Mouse (Mus musculus): ENCODE results near the gene Itga4. TPM values are rescaled to one million over a fixed set of nuclear protein-coding genes. Genes with fewer than 3 reads are reported as not detected.

Itga4 gene
- total and polyA plus RNA-seq, 3 experiments: 22.7 to 97.5 (median 48.9) TPM

GRCm38 (mm10) chr2:79354773-79355172 lies 99.5 kb downstream of the Itga4 start:
- H3K9ac ChIP-seq (ENCODE audit: control insufficient read depth, low read depth, low read length, poor library complexity, severe bottlenecking): no peak overlapping the region
- TF ChIP-seq GABPA (IDR thresholded peaks at IDR 0.05; ENCODE audit: low read depth, low read length): no peak
- TF ChIP-seq ETS1 (IDR thresholded peaks at IDR 0.05; ENCODE audit: low read depth, low read length): no peak
- TF ChIP-seq SIN3A (IDR thresholded peaks at IDR 0.05; ENCODE audit: low read length): no peak
- no peak for TF ChIP-seq ZMIZ1 (IDR thresholded peaks at IDR 0.05; ENCODE audit: low read depth, low read length)
- TF ChIP-seq ZC3H11A (IDR thresholded peaks at IDR 0.05; ENCODE audit: low read depth, low read length): no peak
- TF ChIP-seq ZKSCAN1 (IDR thresholded peaks at IDR 0.05; ENCODE audit: low read depth, low read length): no peak
- TF ChIP-seq TCF12 (IDR thresholded peaks at IDR 0.05; ENCODE audit: low read depth, low read length): no peak
- no peak for TF ChIP-seq MAFK (IDR thresholded peaks at IDR 0.05; ENCODE audit: borderline replicate concordance, low read depth, low read length)
- TF ChIP-seq GATA1 (IDR thresholded peaks at IDR 0.05; ENCODE audit: low read depth, low read length): no peak
- no peak for TF ChIP-seq EP300 (IDR thresholded peaks at IDR 0.05; ENCODE audit: low read depth in 1 of 2, low read length in 2 of 2)
- no peak for TF ChIP-seq CTCF (IDR thresholded peaks at IDR 0.05 in 2 of 3, conservative IDR thresholded peaks at IDR 0.05 in 1 of 3; ENCODE audit: control insufficient read depth in 1 of 3, insufficient read depth in 1 of 3, low read depth in 2 of 3, low read length in 3 of 3, poor library complexity in 1 of 3, severe bottlenecking in 1 of 3)

GRCm38 (mm10) chr2:79357835-79358234 lies 102.6 kb downstream of the Itga4 start:
- no peak for DNase-seq (ENCODE audit: low read depth, low spot score)
- H3K9ac ChIP-seq (ENCODE audit: control insufficient read depth, low read depth, low read length, poor library complexity, severe bottlenecking): no peak overlapping the region
- no peaks in the 10 kb centered on the region; the same call in 1 of the 2 replicates for H3K9me3 ChIP-seq (replicated peaks; ENCODE audit: insufficient read depth, low read length)
- H3K27me3 ChIP-seq (ENCODE audit: control insufficient read depth in 1 of 2, insufficient read depth in 2 of 2, low read length in 2 of 2): no peaks in the 10 kb centered on the region
- TF ChIP-seq ELF1 (IDR thresholded peaks at IDR 0.05; ENCODE audit: low read depth, low read length): no peak
- no peak for TF ChIP-seq JUND (IDR thresholded peaks at IDR 0.05; ENCODE audit: low read depth, low read length)
- no peak for TF ChIP-seq TBP (IDR thresholded peaks at IDR 0.05; ENCODE audit: low read depth, low read length)
- TF ChIP-seq USF1 (IDR thresholded peaks at IDR 0.05; ENCODE audit: low read depth, low read length): no peak
- no peak for TF ChIP-seq UBTF (IDR thresholded peaks at IDR 0.05; ENCODE audit: borderline replicate concordance, insufficient read depth, low read depth, low read length)
- no peak for TF ChIP-seq MAZ (IDR thresholded peaks at IDR 0.05; ENCODE audit: low read depth, low read length)
- TF ChIP-seq CHD2 (IDR thresholded peaks at IDR 0.05; ENCODE audit: low read length): no peak
- TF ChIP-seq TCF12 (IDR thresholded peaks at IDR 0.05; ENCODE audit: low read depth, low read length): no peak
- TF ChIP-seq ZNF384 (IDR thresholded peaks at IDR 0.05; ENCODE audit: low read depth, low read length): no peak
- TF ChIP-seq ETS1 (IDR thresholded peaks at IDR 0.05; ENCODE audit: low read depth, low read length): no peak
- no peak for TF ChIP-seq USF2 (IDR thresholded peaks at IDR 0.05; ENCODE audit: borderline replicate concordance in 1 of 2, insufficient read depth in 1 of 2, low read depth in 1 of 2, low read length in 2 of 2)
- no peak for TF ChIP-seq POLR2AphosphoS5 (IDR thresholded peaks at IDR 0.05; ENCODE audit: borderline replicate concordance, low read depth, low read length)
- TF ChIP-seq E2F4 (IDR thresholded peaks at IDR 0.05; ENCODE audit: borderline replicate concordance, low read depth, low read length): no peak
- TF ChIP-seq NELFE (IDR thresholded peaks at IDR 0.05; ENCODE audit: low read depth, low read length): no peak
- no peak for TF ChIP-seq RAD21 (IDR thresholded peaks at IDR 0.05; ENCODE audit: low read depth, low read length)
- TF ChIP-seq POLR2A (IDR thresholded peaks at IDR 0.05; ENCODE audit: control insufficient read depth in 1 of 2, insufficient read depth in 1 of 2, low read depth in 1 of 2, low read length in 2 of 2, poor library complexity in 1 of 2): no peak
- H3K79me2 ChIP-seq (ENCODE audit: control insufficient read depth, insufficient read depth, low read length, poor library complexity): no peaks in the 10 kb centered on the region
- H3K36me3 ChIP-seq (ENCODE audit: control insufficient read depth in 1 of 2, insufficient read depth in 2 of 2, low read length in 2 of 2): no peaks in the 10 kb centered on the region
- H3K4me3 ChIP-seq (ENCODE audit: control insufficient read depth in 1 of 2, insufficient read depth in 1 of 2, low read depth in 2 of 2, low read length in 2 of 2): no peak overlapping the region
- H3K27ac ChIP-seq (ENCODE audit: control insufficient read depth, low read depth, low read length): no peak overlapping the region
- H3K4me1 ChIP-seq (ENCODE audit: control insufficient read depth in 1 of 2, insufficient read depth in 2 of 2, low read length in 2 of 2): no peaks in the 10 kb centered on the region

More at GRCm38 (mm10) chr2:79354773-79355172, 99.5 kb downstream of the Itga4 start:
- no peak for DNase-seq (ENCODE audit: low read depth, low spot score)
- Histone ChIP-seq H3K9me3 (replicated peaks; ENCODE audit: insufficient read depth, low read length) (no peaks in the 10 kb centered on the region; the same call in 1 of the 2 replicates), H3K4me3 (ENCODE audit: control insufficient read depth in 1 of 2, insufficient read depth in 1 of 2, low read depth in 2 of 2, low read length in 2 of 2) (no peak overlapping the region), H3K27ac (ENCODE audit: control insufficient read depth, low read depth, low read length) (no peak overlapping the region), H3K79me2 (ENCODE audit: control insufficient read depth, insufficient read depth, low read length, poor library complexity) (no peaks in the 10 kb centered on the region), H3K36me3 (ENCODE audit: control insufficient read depth in 1 of 2, insufficient read depth in 2 of 2, low read length in 2 of 2) (no peaks in the 10 kb centered on the region), H3K27me3 (ENCODE audit: control insufficient read depth in 1 of 2, insufficient read depth in 2 of 2, low read length in 2 of 2) (no peaks in the 10 kb centered on the region), H3K4me1 (ENCODE audit: control insufficient read depth in 1 of 2, insufficient read depth in 2 of 2, low read length in 2 of 2) (no peaks in the 10 kb centered on the region)

Measured in MEL (cell line).